10 mouse cellular contexts compared by ENCODE assay signal in genomic region chr5:24575948-24576347, GRCm38 (mm10). TPM values are rescaled to one million over a fixed set of nuclear protein-coding genes. Genes with fewer than 3 reads are reported as not detected.
DNase-seq lines count a peak whose midpoint lies in the region; ATAC-seq and TF ChIP-seq lines count a peak whose summit lies in the region.
"Had no signal": no experiment of that assay in that cellular context is flagged by ENCODE, and none has a peak within 500 bp of the region (broad histone marks: within the 10 kb centered on the region; RNA-seq: fewer than 3 reads in every experiment).

No protein-coding gene starts in this region.

- peak overlapping the region; percentile 71; the same call in 1 of the 2 replicates for H3K9ac ChIP-seq in kidney, embryonic 16.5 days (replicated peaks; ENCODE audit: low read length)

- H3K27me3 ChIP-seq in kidney, embryonic 16.5 days (ENCODE audit: insufficient read depth, low read length): no peaks in the 10 kb centered on the region
- no peaks in the 10 kb centered on the region for H3K27me3 ChIP-seq in embryonic facial prominence, embryonic 10.5 days (replicated peaks; ENCODE audit: low read depth, poor library complexity, severe bottlenecking)
- no peaks in the 10 kb centered on the region for H3K27me3 ChIP-seq in myocyte (ENCODE audit: control insufficient read depth, insufficient read depth, insufficient read length)

- H3K4me1 ChIP-seq in kidney, embryonic 16.5 days (ENCODE audit: insufficient read depth, low read length): peaks cover 13% of the 10 kb centered on the region
- peaks cover 15% of the 10 kb centered on the region for H3K4me1 ChIP-seq in embryonic facial prominence, embryonic 10.5 days

- H3K27ac ChIP-seq in kidney, embryonic 16.5 days (ENCODE audit: low read length): no peak overlapping the region
- H3K27ac ChIP-seq in embryonic facial prominence, embryonic 10.5 days (replicated peaks): no peak overlapping the region

- WGBS in kidney, embryonic 16.5 days: 90% methylated on average over 1 of the region's 1 CpGs
- 80% methylated on average over 1 of the region's 1 CpGs for WGBS in embryonic facial prominence, embryonic 10.5 days

- TF ChIP-seq POLR2A in myocyte (IDR thresholded peaks at IDR 0.05; ENCODE audit: insufficient read length, low read depth): no peak

- H3K9me3 ChIP-seq in kidney, embryonic 16.5 days (ENCODE audit: low read length): no peaks in the 10 kb centered on the region
- H3K9me3 ChIP-seq in embryonic facial prominence, embryonic 10.5 days: no peaks in the 10 kb centered on the region

- peaks cover 27% of the 10 kb centered on the region for H3K79me2 ChIP-seq in myocyte (ENCODE audit: control insufficient read depth, insufficient read depth)

- H3K36me3 ChIP-seq in kidney, embryonic 16.5 days (ENCODE audit: insufficient read depth, low read length): peaks cover 33% of the 10 kb centered on the region
- H3K36me3 ChIP-seq in embryonic facial prominence, embryonic 10.5 days (replicated peaks): peaks cover 51% of the 10 kb centered on the region
- peaks cover 39% of the 10 kb centered on the region for H3K36me3 ChIP-seq in myocyte (ENCODE audit: control insufficient read depth, insufficient read depth)

- H3K4me2 ChIP-seq in kidney, embryonic 16.5 days (replicated peaks; ENCODE audit: low read depth, low read length): peak overlapping the region; percentile 62
- H3K4me2 ChIP-seq in myocyte (ENCODE audit: low read depth): peak overlapping the region; percentile 96

- H3K4me3 ChIP-seq in kidney, embryonic 16.5 days (ENCODE audit: low read length): peak overlapping the region; percentile 74; the same call in 1 of the 2 replicates
- peak overlapping the region; percentile 93 for H3K4me3 ChIP-seq in embryonic facial prominence, embryonic 10.5 days
- H3K4me3 ChIP-seq in myocyte: peak overlapping the region; percentile 87

- DNase-seq in kidney, postnatal 36 days: no peak
- no peak for DNase-seq in embryonic facial prominence, embryonic 10.5 days (ENCODE audit: low spot score)
- peak; percentile 26 for DNase-seq in induced T-regulatory cell, adult 2 months (ENCODE audit: low read depth)
- no peak for DNase-seq in frontal cortex, postnatal 25 days (ENCODE audit: low spot score in 2 of 2)
- DNase-seq in ovary, postnatal 10 days (ENCODE audit: low spot score): no peak
- DNase-seq: kidney, postnatal 4 days had no signal

- ATAC-seq in kidney, embryonic 16.5 days (ENCODE audit: low FRiP score, low TSS enrichment): no peak
- ATAC-seq in megakaryocyte-erythroid progenitor cell, adult 5-6 weeks (replicated peaks; ENCODE audit: low FRiP score, low TSS enrichment, poor library complexity, severe bottlenecking): no peak

- H3ac ChIP-seq in myocyte (ENCODE audit: control insufficient read depth, insufficient read length): no peak overlapping the region

TF ChIP-seq in myocyte, 11 proteins besides CTCF, POLR2A, EP300 and RAD21:
- no peak for TF ChIP-seq TCF12 (IDR thresholded peaks at IDR 0.05; ENCODE audit: insufficient read depth, poor library complexity, severe bottlenecking)
- no peak for TF ChIP-seq MYOG (IDR thresholded peaks at IDR 0.05; ENCODE audit: control insufficient read depth in 1 of 3, insufficient read depth in 1 of 3, insufficient read length in 2 of 3, low read depth in 2 of 3)
- no peak for TF ChIP-seq POLR2AphosphoS2 (IDR thresholded peaks at IDR 0.05; ENCODE audit: insufficient read length, low read depth)
- TF ChIP-seq TCF3 (IDR thresholded peaks at IDR 0.05; ENCODE audit: insufficient read length, low read depth): no peak

RNA-seq across cellular contexts. Expression of gene Abcf2, which starts 1.3 kb away (rescaled TPM):
- 118 TPM in 2 replicates for polyA plus RNA-seq in kidney, embryonic 16.5 days (2015; fragmentation: Nextera tagmentation; extraction: Ambion mirVana)
- polyA plus RNA-seq in embryonic facial prominence, embryonic 10.5 days (2016; fragmentation: Nextera tagmentation; extraction: Ambion mirVana): 181 and 183 TPM in 2 replicates
- polyA plus RNA-seq in myocyte (2012; fragmentation: generic; extraction: Trizol): 137 TPM
- 70.2 and 80.7 TPM in 2 replicates for total RNA-seq in megakaryocyte-erythroid progenitor cell, adult 5-6 weeks (2014; fragmentation: Nextera tagmentation)
- total RNA-seq in megakaryocyte-erythroid progenitor cell, adult 5-6 weeks (2017): 122 and 164 TPM in 2 replicates

RNA-seq across cellular contexts. Expression of gene Chpf2, which starts 10.6 kb away (rescaled TPM):
- polyA plus RNA-seq in kidney, embryonic 16.5 days (2015; fragmentation: Nextera tagmentation; extraction: Ambion mirVana): 27.1 and 28.3 TPM in 2 replicates
- polyA plus RNA-seq in embryonic facial prominence, embryonic 10.5 days (2016; fragmentation: Nextera tagmentation; extraction: Ambion mirVana): 14.8 and 19.6 TPM in 2 replicates
- polyA plus RNA-seq in myocyte (2012; fragmentation: generic; extraction: Trizol): 39.5 TPM
- total RNA-seq in megakaryocyte-erythroid progenitor cell, adult 5-6 weeks (2014; fragmentation: Nextera tagmentation): 12.0 and 14.7 TPM in 2 replicates
- total RNA-seq in megakaryocyte-erythroid progenitor cell, adult 5-6 weeks (2017): 14.5 and 22.5 TPM in 2 replicates

RNA-seq across cellular contexts. Expression of gene 4931409K22Rik, which starts 19.3 kb away (rescaled TPM):
- 0.16 and 0.41 TPM in 2 replicates for polyA plus RNA-seq in kidney, embryonic 16.5 days (2015; fragmentation: Nextera tagmentation; extraction: Ambion mirVana)
- 0.07 and 0.08 TPM in 2 replicates for polyA plus RNA-seq in embryonic facial prominence, embryonic 10.5 days (2016; fragmentation: Nextera tagmentation; extraction: Ambion mirVana)
- not detected for polyA plus RNA-seq in myocyte (2012; fragmentation: generic; extraction: Trizol)
- not detected in 2 replicates for total RNA-seq in megakaryocyte-erythroid progenitor cell, adult 5-6 weeks (2014; fragmentation: Nextera tagmentation)
- total RNA-seq in megakaryocyte-erythroid progenitor cell, adult 5-6 weeks (2017): not detected in 2 replicates
- total RNA-seq: neutrophil, adult 5-6 weeks had no signal

RNA-seq across cellular contexts. Expression of gene Asb10, which starts 35.2 kb away (rescaled TPM):
- 0.42 and 0.71 TPM in 2 replicates for polyA plus RNA-seq in kidney, embryonic 16.5 days (2015; fragmentation: Nextera tagmentation; extraction: Ambion mirVana)
- 0.29 TPM in 1 of 2 replicates, not detected in the other for polyA plus RNA-seq in embryonic facial prominence, embryonic 10.5 days (2016; fragmentation: Nextera tagmentation; extraction: Ambion mirVana)
- 0.77 TPM for polyA plus RNA-seq in myocyte (2012; fragmentation: generic; extraction: Trizol)
- total RNA-seq in megakaryocyte-erythroid progenitor cell, adult 5-6 weeks (2014; fragmentation: Nextera tagmentation): not detected in 2 replicates
- total RNA-seq in megakaryocyte-erythroid progenitor cell, adult 5-6 weeks (2017): not detected in 2 replicates
- total RNA-seq: neutrophil, adult 5-6 weeks had no signal

RNA-seq across cellular contexts. Expression of gene Smarcd3, which starts 48.3 kb away (rescaled TPM):
- polyA plus RNA-seq in kidney, embryonic 16.5 days (2015; fragmentation: Nextera tagmentation; extraction: Ambion mirVana): 24.5 and 25.0 TPM in 2 replicates
- polyA plus RNA-seq in embryonic facial prominence, embryonic 10.5 days (2016; fragmentation: Nextera tagmentation; extraction: Ambion mirVana): 22.2 and 24.8 TPM in 2 replicates
- polyA plus RNA-seq in myocyte (2012; fragmentation: generic; extraction: Trizol): 128 TPM
- total RNA-seq in megakaryocyte-erythroid progenitor cell, adult 5-6 weeks (2014; fragmentation: Nextera tagmentation): not detected in 2 replicates
- not detected in 2 replicates for total RNA-seq in megakaryocyte-erythroid progenitor cell, adult 5-6 weeks (2017)
